Comparison of ENCODE assay signal across 16 mouse cellular contexts in genomic region chr15:83487477-83488115, GRCm38 (mm10). TPM values are rescaled to one million over a fixed set of nuclear protein-coding genes. Genes with fewer than 3 reads are reported as not detected.
DNase-seq lines count a peak whose midpoint lies in the region; ATAC-seq and TF ChIP-seq lines count a peak whose summit lies in the region.
"Had no signal": no experiment of that assay in that cellular context is flagged by ENCODE, and none has a peak within 500 bp of the region (broad histone marks: within the 10 kb centered on the region; RNA-seq: fewer than 3 reads in every experiment).

No protein-coding gene starts in this region.

- H3K27ac ChIP-seq in embryonic facial prominence, embryonic 15.5 days (replicated peaks) = no peak overlapping the region
- no peak overlapping the region for H3K27ac ChIP-seq in embryonic facial prominence, embryonic 10.5 days (replicated peaks)
- no peak overlapping the region for H3K27ac ChIP-seq in liver, postnatal 0 days (ENCODE audit: low read depth)
- H3K27ac ChIP-seq: hindbrain, embryonic 12.5 days; neural tube, embryonic 12.5 days had no signal

- no peak for DNase-seq in embryonic facial prominence, embryonic 10.5 days (ENCODE audit: low spot score)
- peak; percentile 14 to 40 for DNase-seq in layer of hippocampus, adult 18-20 months (ENCODE audit: low spot score in 2 of 2)
- DNase-seq in layer of hippocampus, adult 9-10 months (ENCODE audit: low spot score) = no peak
- peak; percentile 23 to 30 for DNase-seq in right cerebral cortex, adult 2 months (ENCODE audit: low spot score in 2 of 2)
- DNase-seq in right cerebral cortex, postnatal 36 days (ENCODE audit: low spot score in 2 of 2) = no peak
- DNase-seq in liver, postnatal 0 days = no peak
- DNase-seq in cerebellum, adult 11-12 months = no peak
- DNase-seq: adrenal gland, postnatal 10 days; cerebellum, adult 9-10 months; embryo, embryonic 11 days; gastrocnemius, postnatal 14 days; kidney, adult 18-20 months had no signal

- TF ChIP-seq CTCF in liver, postnatal 0 days (IDR thresholded peaks at IDR 0.05; ENCODE audit: low read depth) = no peak

- H3K36me3 ChIP-seq in embryonic facial prominence, embryonic 15.5 days = peaks cover 9% of the 10 kb centered on the region; the same call in 1 of the 2 replicates
- peaks cover 68% of the 10 kb centered on the region for H3K36me3 ChIP-seq in embryonic facial prominence, embryonic 10.5 days (replicated peaks)
- no peaks in the 10 kb centered on the region for H3K36me3 ChIP-seq in liver, postnatal 0 days (replicated peaks; ENCODE audit: insufficient read depth, low read length)

- TF ChIP-seq EP300 in liver, postnatal 0 days (IDR thresholded peaks at IDR 0.05; ENCODE audit: low read depth) = no peak

- no peaks in the 10 kb centered on the region for H3K4me1 ChIP-seq in embryonic facial prominence, embryonic 15.5 days
- H3K4me1 ChIP-seq in embryonic facial prominence, embryonic 10.5 days = peaks cover 10% of the 10 kb centered on the region; the same call in 1 of the 2 replicates
- no peaks in the 10 kb centered on the region for H3K4me1 ChIP-seq in liver, postnatal 0 days (ENCODE audit: insufficient read depth)
- H3K4me1 ChIP-seq: hindbrain, embryonic 12.5 days; neural tube, embryonic 12.5 days had no signal

- no peaks in the 10 kb centered on the region for H3K27me3 ChIP-seq in embryonic facial prominence, embryonic 15.5 days
- H3K27me3 ChIP-seq in embryonic facial prominence, embryonic 10.5 days (replicated peaks; ENCODE audit: low read depth, poor library complexity, severe bottlenecking) = no peaks in the 10 kb centered on the region
- no peaks in the 10 kb centered on the region for H3K27me3 ChIP-seq in liver, postnatal 0 days (ENCODE audit: insufficient read depth, low read length)
- H3K27me3 ChIP-seq: hindbrain, embryonic 12.5 days; neural tube, embryonic 12.5 days had no signal

- WGBS in embryonic facial prominence, embryonic 15.5 days = 52% methylated on average over 9 of the region's 9 CpGs
- 66% methylated on average over 9 of the region's 9 CpGs for WGBS in embryonic facial prominence, embryonic 10.5 days
- 73% methylated on average over 9 of the region's 9 CpGs for WGBS in liver, postnatal 0 days (ENCODE audit: insufficient replicate concordance)

- H3K9ac ChIP-seq in embryonic facial prominence, embryonic 15.5 days = no peak overlapping the region
- H3K9ac ChIP-seq in liver, postnatal 0 days (replicated peaks) = no peak overlapping the region
- H3K9ac ChIP-seq: hindbrain, embryonic 12.5 days; neural tube, embryonic 12.5 days had no signal

- no peak overlapping the region for H3K4me2 ChIP-seq in embryonic facial prominence, embryonic 15.5 days (replicated peaks)
- no peak overlapping the region for H3K4me2 ChIP-seq in liver, postnatal 0 days (ENCODE audit: low read depth, low read length)
- H3K4me2 ChIP-seq: hindbrain, embryonic 12.5 days; neural tube, embryonic 12.5 days had no signal

- H3K4me3 ChIP-seq in embryonic facial prominence, embryonic 15.5 days (replicated peaks) = no peak overlapping the region
- H3K4me3 ChIP-seq in embryonic facial prominence, embryonic 10.5 days = no peak overlapping the region
- no peak overlapping the region for H3K4me3 ChIP-seq in liver, postnatal 0 days (ENCODE audit: low read depth, low read length)
- H3K4me3 ChIP-seq: hindbrain, embryonic 12.5 days; neural tube, embryonic 12.5 days had no signal

- ATAC-seq in embryonic facial prominence, embryonic 15.5 days (ENCODE audit: insufficient number of reproducible peaks, low FRiP score, low TSS enrichment, low read depth) = 0 out of 2 replicates have a peak, but pooled peaks have one; percentile 37
- ATAC-seq in liver, postnatal 0 days = no peak
- ATAC-seq: forebrain, embryonic 14.5 days had no signal

- no peaks in the 10 kb centered on the region for H3K9me3 ChIP-seq in embryonic facial prominence, embryonic 15.5 days (replicated peaks)
- no peaks in the 10 kb centered on the region for H3K9me3 ChIP-seq in embryonic facial prominence, embryonic 10.5 days
- H3K9me3 ChIP-seq in liver, postnatal 0 days (ENCODE audit: low read length) = no peaks in the 10 kb centered on the region
- H3K9me3 ChIP-seq: hindbrain, embryonic 12.5 days; neural tube, embryonic 12.5 days had no signal

RNA-seq across cellular contexts. Expression of gene Ttll1, which starts 23.1 kb away (rescaled TPM):
- polyA plus RNA-seq in embryonic facial prominence, embryonic 15.5 days (2015; fragmentation: Nextera tagmentation; extraction: Ambion mirVana) = 21.5 and 23.8 TPM in 2 replicates
- 30.9 and 32.6 TPM in 2 replicates for polyA plus RNA-seq in embryonic facial prominence, embryonic 10.5 days (2016; fragmentation: Nextera tagmentation; extraction: Ambion mirVana)
- 10 to 100 TPM; 36.0 to 38.5 TPM for total RNA-seq in layer of hippocampus, adult 18-20 months (2021)
- polyA plus RNA-seq in liver, postnatal 0 days (2015; fragmentation: Nextera tagmentation; extraction: Ambion mirVana) = 2.7 and 3.2 TPM in 2 replicates

RNA-seq across cellular contexts. Expression of gene Pacsin2, which starts 23.2 kb away (rescaled TPM):
- 66.8 and 67.1 TPM in 2 replicates for polyA plus RNA-seq in embryonic facial prominence, embryonic 15.5 days (2015; fragmentation: Nextera tagmentation; extraction: Ambion mirVana)
- polyA plus RNA-seq in embryonic facial prominence, embryonic 10.5 days (2016; fragmentation: Nextera tagmentation; extraction: Ambion mirVana) = 60.7 and 61.7 TPM in 2 replicates
- total RNA-seq in layer of hippocampus, adult 18-20 months (2021) = 100 to 1,000 TPM; 101 to 106 TPM
- 20.6 and 24.3 TPM in 2 replicates for polyA plus RNA-seq in liver, postnatal 0 days (2015; fragmentation: Nextera tagmentation; extraction: Ambion mirVana)

RNA-seq across cellular contexts. Expression of gene Bik, which starts 39.1 kb away (rescaled TPM):
- 3.9 and 5.5 TPM in 2 replicates for polyA plus RNA-seq in embryonic facial prominence, embryonic 15.5 days (2015; fragmentation: Nextera tagmentation; extraction: Ambion mirVana)
- 2.3 TPM in 2 replicates for polyA plus RNA-seq in embryonic facial prominence, embryonic 10.5 days (2016; fragmentation: Nextera tagmentation; extraction: Ambion mirVana)
- under 1 TPM; 0.43 to 0.47 TPM for total RNA-seq in layer of hippocampus, adult 18-20 months (2021)
- polyA plus RNA-seq in liver, postnatal 0 days (2015; fragmentation: Nextera tagmentation; extraction: Ambion mirVana) = 6.2 and 6.4 TPM in 2 replicates

Comparison
In these comparisons a context has a peak if more than half of its experiments do, and no peak if none do; other contexts are left out.
1. DNase-seq: peak in layer of hippocampus, adult 18-20 months (2 of 2) and right cerebral cortex, adult 2 months (2 of 2); none in embryonic facial prominence, embryonic 10.5 days (single experiment), layer of hippocampus, adult 9-10 months (single experiment), right cerebral cortex, postnatal 36 days (0 of 2), liver, postnatal 0 days (single experiment) and cerebellum, adult 11-12 months (single experiment).